Comparison of ENCODE assay signal across 11 mouse cellular contexts in the genomic region with DNA sequence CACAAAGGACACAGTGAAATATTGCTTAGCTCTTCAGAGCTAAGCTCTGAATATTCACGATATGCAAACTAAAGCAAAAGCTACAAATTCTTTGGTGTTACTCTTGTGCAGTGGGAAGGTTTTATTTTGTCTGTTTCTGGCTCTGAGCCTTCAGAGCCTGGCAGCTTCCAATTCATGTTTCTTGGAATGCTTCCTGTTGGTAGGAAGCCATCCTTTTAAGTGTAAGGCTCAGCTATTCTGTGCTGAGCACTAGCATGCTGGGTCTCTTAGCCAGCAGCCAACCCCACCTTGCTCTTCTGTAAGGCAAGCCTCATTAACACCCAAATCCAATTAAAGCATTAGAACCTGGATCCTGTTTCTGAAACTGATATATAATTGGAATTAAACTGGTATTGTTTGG.
DNase-seq lines count a peak whose midpoint lies in the region; ATAC-seq and TF ChIP-seq lines count a peak whose summit lies in the region.
"Had no signal": no experiment of that assay in that cellular context is flagged by ENCODE, and none has a peak within 500 bp of the region (broad histone marks: within the 10 kb centered on the region; RNA-seq: fewer than 3 reads in every experiment).

No protein-coding gene starts in this region.

- H3K4me2 ChIP-seq in hindbrain, embryonic 14.5 days (replicated peaks) = no peak overlapping the region
- no peak overlapping the region for H3K4me2 ChIP-seq in hindbrain, embryonic 11.5 days (replicated peaks; ENCODE audit: low read depth, low read length)
- H3K4me2 ChIP-seq: intestine, embryonic 15.5 days; liver, embryonic 13.5 days; stomach, embryonic 15.5 days had no signal

- no peak overlapping the region for H3K27ac ChIP-seq in hindbrain, embryonic 14.5 days
- no peak overlapping the region for H3K27ac ChIP-seq in hindbrain, embryonic 11.5 days (ENCODE audit: low read depth, low read length)
- no peak overlapping the region for H3K27ac ChIP-seq in gastrocnemius, adult 2 months
- H3K27ac ChIP-seq: intestine, embryonic 15.5 days; liver, embryonic 13.5 days; stomach, embryonic 15.5 days had no signal

- H3K36me3 ChIP-seq in hindbrain, embryonic 14.5 days (replicated peaks; ENCODE audit: control insufficient read depth, insufficient read depth) = no peaks in the 10 kb centered on the region
- no peaks in the 10 kb centered on the region for H3K36me3 ChIP-seq in hindbrain, embryonic 11.5 days (ENCODE audit: control insufficient read depth, insufficient read depth, low read length)
- H3K36me3 ChIP-seq: intestine, embryonic 15.5 days; liver, embryonic 13.5 days; stomach, embryonic 15.5 days had no signal

- intact Hi-C loops in gastrocnemius, postnatal 14 days (cut with DNase I; ENCODE audit: low total_unique reads) = no loop called here
- intact Hi-C loops in gastrocnemius, adult 2 months (cut with DNase I) = no loop called here

- H3K9ac ChIP-seq in hindbrain, embryonic 14.5 days = no peak overlapping the region
- H3K9ac ChIP-seq in hindbrain, embryonic 11.5 days (ENCODE audit: low read depth, low read length) = no peak overlapping the region
- H3K9ac ChIP-seq: intestine, embryonic 15.5 days; liver, embryonic 13.5 days; stomach, embryonic 15.5 days had no signal

- H3K4me1 ChIP-seq in hindbrain, embryonic 14.5 days (replicated peaks; ENCODE audit: control insufficient read depth, insufficient read depth, low read length) = no peaks in the 10 kb centered on the region
- H3K4me1 ChIP-seq in hindbrain, embryonic 11.5 days (replicated peaks; ENCODE audit: control insufficient read depth, insufficient read depth, low read length) = no peaks in the 10 kb centered on the region
- H3K4me1 ChIP-seq: intestine, embryonic 15.5 days; liver, embryonic 13.5 days; stomach, embryonic 15.5 days had no signal

- TF ChIP-seq CTCF in brain, embryonic 14.5 days (IDR thresholded peaks at IDR 0.05; ENCODE audit: borderline replicate concordance, extremely low read depth, insufficient read depth, insufficient read length) = no peak
- no peak for TF ChIP-seq CTCF in gastrocnemius, adult 2 months (IDR thresholded peaks at IDR 0.05)

- peak; percentile 33 for DNase-seq in hindbrain, embryonic 14.5 days (ENCODE audit: low spot score)
- no peak for DNase-seq in hindbrain, embryonic 11.5 days (ENCODE audit: low spot score)
- peak; percentile 93 for DNase-seq in brain, embryonic 14.5 days (ENCODE audit: low read depth)
- peak; percentile 50 to 78 for DNase-seq in layer of hippocampus, adult 18-20 months (ENCODE audit: low spot score in 2 of 2)
- DNase-seq in lung, postnatal 36 days = peak; percentile 6
- no peak for DNase-seq in gastrocnemius, postnatal 14 days
- DNase-seq in gastrocnemius, adult 2 months = no peak
- DNase-seq in thymus, adult 18-20 months = no peak
- DNase-seq: liver, embryonic 13.5 days had no signal

- peak; percentile 55; the same call in 1 of the 2 replicates for ATAC-seq in hindbrain, embryonic 14.5 days (ENCODE audit: low FRiP score)
- no peak for ATAC-seq in hindbrain, embryonic 11.5 days (ENCODE audit: low FRiP score)
- ATAC-seq: intestine, embryonic 15.5 days had no signal

- WGBS in hindbrain, embryonic 14.5 days = 78% methylated on average over 1 of the region's 1 CpGs
- 97% methylated on average over 1 of the region's 1 CpGs for WGBS in hindbrain, embryonic 11.5 days

- H3K27me3 ChIP-seq in hindbrain, embryonic 14.5 days (ENCODE audit: control insufficient read depth, insufficient read depth, low read length) = no peaks in the 10 kb centered on the region
- H3K27me3 ChIP-seq in hindbrain, embryonic 11.5 days (ENCODE audit: control insufficient read depth, insufficient read depth, low read length) = no peaks in the 10 kb centered on the region
- H3K27me3 ChIP-seq: intestine, embryonic 15.5 days; liver, embryonic 13.5 days; stomach, embryonic 15.5 days had no signal

- TF ChIP-seq POLR2A in brain, embryonic 14.5 days (IDR thresholded peaks at IDR 0.05; ENCODE audit: borderline replicate concordance, extremely low read depth, insufficient read depth, insufficient read length, poor library complexity, severe bottlenecking) = no peak

- H3K4me3 ChIP-seq in hindbrain, embryonic 14.5 days (replicated peaks; ENCODE audit: low read length) = no peak overlapping the region
- H3K4me3 ChIP-seq in hindbrain, embryonic 11.5 days (ENCODE audit: low read depth, low read length) = no peak overlapping the region
- no peak overlapping the region for H3K4me3 ChIP-seq in gastrocnemius, adult 2 months
- H3K4me3 ChIP-seq: intestine, embryonic 15.5 days; liver, embryonic 13.5 days; stomach, embryonic 15.5 days had no signal

- H3K9me3 ChIP-seq in hindbrain, embryonic 14.5 days (ENCODE audit: control insufficient read depth, low read length) = no peaks in the 10 kb centered on the region
- H3K9me3 ChIP-seq in hindbrain, embryonic 11.5 days (ENCODE audit: control insufficient read depth, low read length) = no peaks in the 10 kb centered on the region
- H3K9me3 ChIP-seq: intestine, embryonic 15.5 days; liver, embryonic 13.5 days; stomach, embryonic 15.5 days had no signal

Comparison
In these comparisons a context has a peak if more than half of its experiments do, and no peak if none do; other contexts are left out.
1. DNase-seq: peak in hindbrain, embryonic 14.5 days (single experiment), brain, embryonic 14.5 days (single experiment), layer of hippocampus, adult 18-20 months (2 of 2) and lung, postnatal 36 days (single experiment); none in hindbrain, embryonic 11.5 days (single experiment), gastrocnemius, postnatal 14 days (single experiment), gastrocnemius, adult 2 months (single experiment) and thymus, adult 18-20 months (0 of 2).